14 mouse cellular contexts compared by ENCODE assay signal in genomic region chr11:57089527-57089926, GRCm38 (mm10).
DNase-seq lines count a peak whose midpoint lies in the region; ATAC-seq lines count a peak whose summit lies in the region.
"Had no signal": no experiment of that assay in that cellular context is flagged by ENCODE, and none has a peak within 500 bp of the region (broad histone marks: within the 10 kb centered on the region; RNA-seq: fewer than 3 reads in every experiment).

No protein-coding gene starts in this region.

- WGBS in hindbrain, embryonic 13.5 days, result 40% methylated on average over 5 of the region's 5 CpGs
- 49% methylated on average over 5 of the region's 5 CpGs for WGBS in hindbrain, embryonic 12.5 days
- WGBS in liver, embryonic 12.5 days (ENCODE audit: insufficient replicate concordance), result 60% methylated on average over 5 of the region's 5 CpGs

- H3K4me2 ChIP-seq in hindbrain, embryonic 13.5 days, result no peak overlapping the region
- no peak overlapping the region for H3K4me2 ChIP-seq in hindbrain, embryonic 12.5 days (replicated peaks)
- no peak overlapping the region for H3K4me2 ChIP-seq in liver, embryonic 12.5 days
- H3K4me2 ChIP-seq: liver, embryonic 11.5 days had no signal

- peak; percentile 54 for ATAC-seq in hindbrain, embryonic 13.5 days (ENCODE audit: low FRiP score)
- ATAC-seq in hindbrain, embryonic 12.5 days (ENCODE audit: low FRiP score), result no peak
- ATAC-seq in megakaryocyte, adult 5-6 weeks (ENCODE audit: poor library complexity, severe bottlenecking), result no peak
- ATAC-seq in liver, embryonic 12.5 days, result no peak

- no peak overlapping the region for H3K27ac ChIP-seq in hindbrain, embryonic 13.5 days
- no peak overlapping the region for H3K27ac ChIP-seq in hindbrain, embryonic 12.5 days
- no peak overlapping the region for H3K27ac ChIP-seq in liver, embryonic 12.5 days
- H3K27ac ChIP-seq: left cerebral cortex, adult 2 months had no signal

- H3K27me3 ChIP-seq in hindbrain, embryonic 13.5 days, result no peaks in the 10 kb centered on the region
- no peaks in the 10 kb centered on the region for H3K27me3 ChIP-seq in hindbrain, embryonic 12.5 days
- H3K27me3 ChIP-seq in liver, embryonic 12.5 days (replicated peaks), result no peaks in the 10 kb centered on the region

- H3K4me3 ChIP-seq in hindbrain, embryonic 13.5 days, result no peak overlapping the region
- no peak overlapping the region for H3K4me3 ChIP-seq in hindbrain, embryonic 12.5 days
- H3K4me3 ChIP-seq in liver, embryonic 12.5 days, result no peak overlapping the region
- H3K4me3 ChIP-seq: left cerebral cortex, adult 2 months had no signal

- peak; percentile 61 for DNase-seq in adrenal gland, adult 2 months
- no peak for DNase-seq in adrenal gland, adult 18-20 months (ENCODE audit: low spot score in 2 of 2)
- peak; percentile 41 for DNase-seq in adrenal gland, adult 8-10 months
- peak; percentile 7 to 8 for DNase-seq in heart, postnatal 36 days
- DNase-seq: gastrocnemius, postnatal 10 days; kidney, postnatal 36 days; lung, postnatal 36 days; thymus, adult 2 months had no signal

- intact Hi-C loops in heart, postnatal 36 days (cut with DNase I), result no loop called here

- no peaks in the 10 kb centered on the region for H3K36me3 ChIP-seq in hindbrain, embryonic 13.5 days
- H3K36me3 ChIP-seq in hindbrain, embryonic 12.5 days, result no peaks in the 10 kb centered on the region
- no peaks in the 10 kb centered on the region for H3K36me3 ChIP-seq in liver, embryonic 12.5 days

- H3K9me3 ChIP-seq in hindbrain, embryonic 13.5 days, result 0 out of 2 replicates have a peak, but pooled peaks cover 5% of the 10 kb centered on the region
- 0 out of 2 replicates have a peak, but pooled peaks cover 4% of the 10 kb centered on the region for H3K9me3 ChIP-seq in hindbrain, embryonic 12.5 days (replicated peaks)
- H3K9me3 ChIP-seq in liver, embryonic 12.5 days (replicated peaks), result 0 out of 2 replicates have a peak, but pooled peaks cover 6% of the 10 kb centered on the region

- no peak overlapping the region for H3K9ac ChIP-seq in hindbrain, embryonic 13.5 days
- H3K9ac ChIP-seq in hindbrain, embryonic 12.5 days, result no peak overlapping the region
- no peak overlapping the region for H3K9ac ChIP-seq in liver, embryonic 12.5 days

- H3K4me1 ChIP-seq in hindbrain, embryonic 13.5 days (replicated peaks), result no peaks in the 10 kb centered on the region
- H3K4me1 ChIP-seq in hindbrain, embryonic 12.5 days, result peaks cover 4% of the 10 kb centered on the region; the same call in 1 of the 2 replicates
- H3K4me1 ChIP-seq in liver, embryonic 12.5 days, result no peaks in the 10 kb centered on the region

Comparison
In these comparisons a context has a peak if more than half of its experiments do, and no peak if none do; other contexts are left out.
1. DNase-seq: peak in adrenal gland, adult 2 months (single experiment), adrenal gland, adult 8-10 months (single experiment) and heart, postnatal 36 days (2 of 2); none in adrenal gland, adult 18-20 months (0 of 2).